Mouse (Mus musculus) cerebellum, adult 2 months (tissue): ENCODE measurements at regions not wholly inside any gene's neighbourhood (a gene's known extent, or its start where the extent isn't known, plus 50 kb on each side); places are given as distances from the start of the nearest gene placed in this dataset.

Experiments
- CTCF ChIP-seq: fragments of 200-500 bp; IDR thresholded peaks from 2 replicates; pipeline ENCODE4 v1.5.1; 2011; ENCODE audit warnings: low read depth, mild to moderate bottlenecking, control low read depth, low read length, moderate library complexity, borderline replicate concordance; ENCODE audit not compliant: insufficient read depth
- POLR2A ChIP-seq: fragments of 200-500 bp; IDR thresholded peaks from 2 replicates; pipeline ENCODE4 v1.6.1; 2011; ENCODE audit warnings: low read length, control low read depth, borderline replicate concordance; ENCODE audit not compliant: insufficient read depth

DNA sequence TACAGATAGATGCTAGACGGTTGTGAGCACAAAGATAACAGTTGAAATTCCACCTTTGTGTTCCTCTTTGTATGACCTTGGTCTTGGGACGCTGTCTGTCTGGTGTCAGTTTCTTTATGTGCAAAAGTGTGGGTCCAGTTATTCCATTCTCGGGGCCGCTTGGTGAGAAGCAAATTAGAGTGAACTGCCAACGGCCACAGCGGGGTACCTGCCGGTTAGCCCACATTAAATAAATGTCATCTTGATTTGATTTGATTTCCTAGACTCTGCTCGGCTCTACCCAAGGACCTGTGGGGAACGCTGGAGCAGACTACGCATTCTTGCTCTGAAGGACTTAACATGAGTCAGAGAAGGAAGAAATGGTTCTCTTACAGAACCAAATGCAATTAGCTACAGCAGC lies 155.0 kb upstream of the Igsf21 start:
- TF ChIP-seq CTCF: no peak
- TF ChIP-seq POLR2A: no peak
